Mouse (Mus musculus) ES-E14 (cell line): ENCODE measurements around the gene Slc13a3.

Experiments
- CHD2 ChIP-seq: IDR thresholded peaks from 2 replicates; pipeline ENCODE4 v1.6.1; 2014; ENCODE audit warnings: mild to moderate bottlenecking, low read depth, low read length, inconsistent platforms
- HCFC1 ChIP-seq: IDR thresholded peaks from 2 replicates; pipeline ENCODE4 v1.6.1; 2012; ENCODE audit warnings: low read length, inconsistent platforms, borderline replicate concordance; ENCODE audit not compliant: insufficient read depth
- MAFK ChIP-seq: IDR thresholded peaks from 2 replicates; pipeline ENCODE4 v1.6.1; 2014; ENCODE audit warnings: mild to moderate bottlenecking, low read depth, low read length, inconsistent platforms; ENCODE audit not compliant: insufficient read depth
- ZC3H11A ChIP-seq: IDR thresholded peaks from 2 replicates; pipeline ENCODE4 v1.6.1; 2012; ENCODE audit warnings: low read depth, mild to moderate bottlenecking, inconsistent platforms, low read length, borderline replicate concordance
- ZNF384 ChIP-seq: IDR thresholded peaks from 2 replicates; pipeline ENCODE4 v1.6.1; 2012; ENCODE audit warnings: low read depth, low read length, inconsistent platforms

GRCm38 (mm10) chr2:165485826-165486225, 12.8 kb upstream of the Slc13a3 start:
- no peak for TF ChIP-seq CHD2
- no peak for TF ChIP-seq ZNF384
- no peak for TF ChIP-seq MAFK
- no peak for TF ChIP-seq ZC3H11A
- TF ChIP-seq HCFC1, result no peak
